Mouse (Mus musculus): ENCODE results near the gene Ltb4r2. TPM values are rescaled to one million over a fixed set of nuclear protein-coding genes. Genes with fewer than 3 reads are reported as not detected.

Ltb4r2 gene
- polyA plus RNA-seq, 1 experiment from 2014 or later = 0.08 TPM

GRCm38 (mm10) chr14:55720666-55721065, 40.6 kb upstream of the Ltb4r2 start:
- H3K4me3 ChIP-seq (ENCODE audit: low read length) = no peak overlapping the region
- H3K4me2 ChIP-seq (replicated peaks; ENCODE audit: low read depth, low read length) = no peak overlapping the region; the same call in 1 of the 2 replicates
- no peak for ATAC-seq (ENCODE audit: low FRiP score, low TSS enrichment)
- no peaks in the 10 kb centered on the region for H3K9me3 ChIP-seq (ENCODE audit: control insufficient read depth, low read length)
- H3K36me3 ChIP-seq (ENCODE audit: control insufficient read depth, insufficient read depth, low read length) = peaks cover 25% of the 10 kb centered on the region; the same call in 1 of the 2 replicates
- 93% methylated on average over 12 of the region's 12 CpGs for WGBS
- H3K9ac ChIP-seq (ENCODE audit: low read depth, low read length) = no peak overlapping the region
- no peak overlapping the region for H3K27ac ChIP-seq (ENCODE audit: low read depth, low read length)
- H3K27me3 ChIP-seq (ENCODE audit: control insufficient read depth, insufficient read depth, low read length) = no peaks in the 10 kb centered on the region
- 0 out of 2 replicates have a peak, but pooled peaks cover 9% of the 10 kb centered on the region for H3K4me1 ChIP-seq (ENCODE audit: control insufficient read depth, insufficient read depth, low read length)

DNA sequence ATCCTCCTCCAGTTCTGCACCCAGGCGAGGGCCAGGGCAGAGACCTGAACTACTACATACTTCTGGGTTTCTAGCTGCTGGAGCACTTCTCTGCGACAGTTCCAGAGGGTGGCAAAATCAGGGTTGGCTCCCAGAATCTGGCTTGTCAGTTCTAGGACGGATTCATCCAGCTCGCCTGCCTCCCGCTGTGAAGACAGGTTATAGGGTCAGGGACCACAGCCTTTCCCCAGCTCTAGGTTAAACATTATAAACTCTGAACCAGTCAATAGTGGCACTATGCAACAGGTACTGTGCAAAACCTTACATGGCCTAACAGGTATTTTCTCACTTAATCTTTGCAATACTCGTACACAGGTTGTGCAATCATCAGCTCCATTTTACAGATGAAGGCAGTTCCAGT, 40.2 kb upstream of the Ltb4r2 start:
- Histone ChIP-seq H3K9ac (ENCODE audit: low read depth, low read length) (no peak overlapping the region; the same call in 1 of the 2 replicates), H3K27me3 (ENCODE audit: control insufficient read depth, insufficient read depth, low read length) (no peaks in the 10 kb centered on the region), H3K4me2 (replicated peaks; ENCODE audit: low read depth, low read length) (peak overlapping the region; percentile 73), H3K4me3 (ENCODE audit: low read length) (peak overlapping the region; percentile 83; the same call in 1 of the 2 replicates), H3K9me3 (ENCODE audit: control insufficient read depth, low read length) (no peaks in the 10 kb centered on the region), H3K4me1 (ENCODE audit: control insufficient read depth, insufficient read depth, low read length) (0 out of 2 replicates have a peak, but pooled peaks cover 9% of the 10 kb centered on the region), H3K36me3 (ENCODE audit: control insufficient read depth, insufficient read depth, low read length) (peaks cover 23% of the 10 kb centered on the region; the same call in 1 of the 2 replicates), H3K27ac (ENCODE audit: low read depth, low read length) (no peak overlapping the region)
- ATAC-seq (ENCODE audit: low FRiP score, low TSS enrichment) = no peak
- whole genome bisulfite sequencing = 82% methylated on average over 6 of the region's 6 CpGs

GRCm38 (mm10) chr14:55721700-55722437, 39.4 kb upstream of the Ltb4r2 start, which contains the start of gene Rabggta:
Gene Rabggta (minus strand): TSS chr14:55722263.
- Histone ChIP-seq H3K27me3 (ENCODE audit: control insufficient read depth, insufficient read depth, low read length) (no peaks in the 10 kb centered on the region), H3K4me3 (ENCODE audit: low read length) (peak within 1 kb of the TSS; percentile 83), H3K9ac (ENCODE audit: low read depth, low read length) (peak within 1 kb of the TSS; percentile 77), H3K4me1 (ENCODE audit: control insufficient read depth, insufficient read depth, low read length) (0 out of 2 replicates have a peak, but pooled peaks cover 9% of the 10 kb centered on the region), H3K9me3 (ENCODE audit: control insufficient read depth, low read length) (no peaks in the 10 kb centered on the region), H3K36me3 (ENCODE audit: control insufficient read depth, insufficient read depth, low read length) (peaks cover 18% of the 10 kb centered on the region; the same call in 1 of the 2 replicates), H3K4me2 (replicated peaks; ENCODE audit: low read depth, low read length) (peak within 1 kb of the TSS; percentile 73), H3K27ac (ENCODE audit: low read depth, low read length) (peak within 1 kb of the TSS; percentile 83; the same call in 1 of the 2 replicates)
- under 1% methylated on average over 47 of the region's 50 CpGs for WGBS
- peak; percentile 96 for ATAC-seq (ENCODE audit: low FRiP score, low TSS enrichment)

DNA sequence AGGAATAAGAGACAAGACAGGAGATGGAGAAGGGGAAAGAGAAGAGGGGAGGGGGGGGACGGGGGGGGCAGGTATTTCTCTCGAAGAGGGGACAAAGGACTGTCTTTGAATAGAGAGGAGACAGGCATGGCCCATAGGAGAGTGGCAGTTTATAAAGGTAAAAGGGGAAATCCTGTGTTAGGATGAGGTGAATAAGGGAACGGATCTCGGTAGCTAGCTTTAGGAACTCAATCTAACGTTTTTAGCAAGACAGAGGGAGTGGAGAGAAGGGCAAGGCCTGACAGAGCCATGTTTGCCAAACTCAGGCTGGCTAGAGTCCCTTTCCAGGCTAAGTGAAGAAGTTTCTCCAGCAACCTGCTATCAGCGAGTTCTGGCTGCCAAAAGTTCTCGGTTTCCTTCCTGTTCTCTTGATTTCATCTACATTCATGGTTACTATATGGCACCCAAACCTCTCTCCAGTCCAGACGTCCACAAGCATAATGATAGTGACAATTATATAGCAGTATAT, 38.7 kb upstream of the Ltb4r2 start:
- Histone ChIP-seq H3K4me1 (ENCODE audit: control insufficient read depth, insufficient read depth, low read length) (0 out of 2 replicates have a peak, but pooled peaks cover 9% of the 10 kb centered on the region), H3K9ac (ENCODE audit: low read depth, low read length) (peak overlapping the region; percentile 77; the same call in 1 of the 2 replicates), H3K27ac (ENCODE audit: low read depth, low read length) (no peak overlapping the region), H3K9me3 (ENCODE audit: control insufficient read depth, low read length) (no peaks in the 10 kb centered on the region), H3K4me2 (replicated peaks; ENCODE audit: low read depth, low read length) (peak overlapping the region; percentile 73), H3K27me3 (ENCODE audit: control insufficient read depth, insufficient read depth, low read length) (no peaks in the 10 kb centered on the region), H3K4me3 (ENCODE audit: low read length) (peak overlapping the region; percentile 83), H3K36me3 (ENCODE audit: control insufficient read depth, insufficient read depth, low read length) (peaks cover 12% of the 10 kb centered on the region; the same call in 1 of the 2 replicates)
- WGBS = 51% methylated on average over 8 of the region's 8 CpGs
- ATAC-seq (ENCODE audit: low FRiP score, low TSS enrichment) = peak; percentile 10; the same call in 1 of the 2 replicates

GRCm38 (mm10) chr14:55723433-55723832, 37.8 kb upstream of the Ltb4r2 start:
- H3K9ac ChIP-seq (ENCODE audit: low read depth, low read length) = no peak overlapping the region
- H3K9me3 ChIP-seq (ENCODE audit: control insufficient read depth, low read length) = no peaks in the 10 kb centered on the region

DNA sequence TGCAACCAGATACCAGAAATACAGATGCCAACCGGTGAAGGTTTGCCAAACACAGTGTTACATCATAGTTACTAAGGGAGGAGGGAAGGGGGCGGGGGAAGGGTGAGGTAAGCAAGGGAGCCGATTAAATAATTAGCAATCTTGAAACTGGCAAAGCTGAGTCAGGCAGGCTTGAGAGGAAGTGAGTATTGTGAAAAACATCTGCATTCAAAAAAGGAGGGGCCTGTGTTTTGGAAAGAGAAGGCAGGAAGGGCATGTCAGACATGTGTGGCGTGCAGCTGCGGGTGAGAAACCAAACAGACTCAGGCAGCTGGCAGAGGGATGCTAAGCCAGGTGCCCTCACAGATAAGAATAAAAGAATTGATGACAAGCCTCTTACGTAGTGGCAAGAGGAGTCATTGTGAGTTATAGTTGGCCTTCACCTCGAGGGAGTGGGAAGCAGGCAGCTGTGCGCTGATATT, 36.8 kb upstream of the Ltb4r2 start:
- H3K4me1 ChIP-seq (ENCODE audit: control insufficient read depth, insufficient read depth, low read length) = 0 out of 2 replicates have a peak, but pooled peaks cover 9% of the 10 kb centered on the region
- no peak overlapping the region for H3K4me3 ChIP-seq (ENCODE audit: low read length)
- H3K27me3 ChIP-seq (ENCODE audit: control insufficient read depth, insufficient read depth, low read length) = no peaks in the 10 kb centered on the region
- no peak for ATAC-seq (ENCODE audit: low FRiP score, low TSS enrichment)
- 59% methylated on average over 8 of the region's 8 CpGs for WGBS
- no peaks in the 10 kb centered on the region for H3K36me3 ChIP-seq (ENCODE audit: control insufficient read depth, insufficient read depth, low read length)
- no peak overlapping the region for H3K9ac ChIP-seq (ENCODE audit: low read depth, low read length)
- H3K4me2 ChIP-seq (replicated peaks; ENCODE audit: low read depth, low read length) = no peak overlapping the region
- no peak overlapping the region for H3K27ac ChIP-seq (ENCODE audit: low read depth, low read length)
- H3K9me3 ChIP-seq (ENCODE audit: control insufficient read depth, low read length) = no peaks in the 10 kb centered on the region

More at GRCm38 (mm10) chr14:55723433-55723832, 37.8 kb upstream of the Ltb4r2 start:
- H3K27me3 ChIP-seq (ENCODE audit: control insufficient read depth, insufficient read depth, low read length) = no peaks in the 10 kb centered on the region
- ATAC-seq (ENCODE audit: low FRiP score, low TSS enrichment) = no peak
- H3K36me3 ChIP-seq (ENCODE audit: control insufficient read depth, insufficient read depth, low read length) = peaks cover 9% of the 10 kb centered on the region; the same call in 1 of the 2 replicates
- no peak overlapping the region for H3K4me2 ChIP-seq (replicated peaks; ENCODE audit: low read depth, low read length)
- 92% methylated on average over 7 of the region's 7 CpGs for WGBS
- no peak overlapping the region for H3K27ac ChIP-seq (ENCODE audit: low read depth, low read length)
- 0 out of 2 replicates have a peak, but pooled peaks cover 9% of the 10 kb centered on the region for H3K4me1 ChIP-seq (ENCODE audit: control insufficient read depth, insufficient read depth, low read length)
- H3K4me3 ChIP-seq (ENCODE audit: low read length) = no peak overlapping the region

DNA sequence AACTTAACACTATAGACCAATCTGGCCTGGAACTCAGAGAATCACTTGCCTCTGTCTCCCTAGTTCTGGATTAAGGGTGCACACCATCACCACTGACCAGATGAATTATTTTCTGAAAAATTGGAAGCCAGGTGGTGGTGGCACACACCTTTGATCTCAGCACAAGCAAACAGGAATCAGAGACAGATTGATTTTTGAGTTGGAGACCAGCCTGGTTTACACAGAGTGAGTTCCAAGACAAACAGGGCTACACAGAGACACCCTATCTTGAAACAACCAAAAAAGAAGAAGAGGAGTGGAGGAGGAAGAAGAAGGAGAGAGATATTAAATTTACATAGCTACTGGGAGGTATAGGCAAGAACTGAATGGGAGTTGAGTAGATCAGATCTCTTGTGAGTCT, 35.0 kb upstream of the Ltb4r2 start:
- H3K4me1 ChIP-seq (ENCODE audit: control insufficient read depth, insufficient read depth, low read length) = 0 out of 2 replicates have a peak, but pooled peaks cover 2% of the 10 kb centered on the region
- no peak for ATAC-seq (ENCODE audit: low FRiP score, low TSS enrichment)
- no peak overlapping the region for H3K27ac ChIP-seq (ENCODE audit: low read depth, low read length)
- no peaks in the 10 kb centered on the region for H3K9me3 ChIP-seq (ENCODE audit: control insufficient read depth, low read length)
- H3K27me3 ChIP-seq (ENCODE audit: control insufficient read depth, insufficient read depth, low read length) = peaks cover 5% of the 10 kb centered on the region; the same call in 1 of the 2 replicates
- H3K9ac ChIP-seq (ENCODE audit: low read depth, low read length) = no peak overlapping the region
- no peak overlapping the region for H3K4me2 ChIP-seq (replicated peaks; ENCODE audit: low read depth, low read length)
- no peaks in the 10 kb centered on the region for H3K36me3 ChIP-seq (ENCODE audit: control insufficient read depth, insufficient read depth, low read length)
- H3K4me3 ChIP-seq (ENCODE audit: low read length) = no peak overlapping the region

DNA sequence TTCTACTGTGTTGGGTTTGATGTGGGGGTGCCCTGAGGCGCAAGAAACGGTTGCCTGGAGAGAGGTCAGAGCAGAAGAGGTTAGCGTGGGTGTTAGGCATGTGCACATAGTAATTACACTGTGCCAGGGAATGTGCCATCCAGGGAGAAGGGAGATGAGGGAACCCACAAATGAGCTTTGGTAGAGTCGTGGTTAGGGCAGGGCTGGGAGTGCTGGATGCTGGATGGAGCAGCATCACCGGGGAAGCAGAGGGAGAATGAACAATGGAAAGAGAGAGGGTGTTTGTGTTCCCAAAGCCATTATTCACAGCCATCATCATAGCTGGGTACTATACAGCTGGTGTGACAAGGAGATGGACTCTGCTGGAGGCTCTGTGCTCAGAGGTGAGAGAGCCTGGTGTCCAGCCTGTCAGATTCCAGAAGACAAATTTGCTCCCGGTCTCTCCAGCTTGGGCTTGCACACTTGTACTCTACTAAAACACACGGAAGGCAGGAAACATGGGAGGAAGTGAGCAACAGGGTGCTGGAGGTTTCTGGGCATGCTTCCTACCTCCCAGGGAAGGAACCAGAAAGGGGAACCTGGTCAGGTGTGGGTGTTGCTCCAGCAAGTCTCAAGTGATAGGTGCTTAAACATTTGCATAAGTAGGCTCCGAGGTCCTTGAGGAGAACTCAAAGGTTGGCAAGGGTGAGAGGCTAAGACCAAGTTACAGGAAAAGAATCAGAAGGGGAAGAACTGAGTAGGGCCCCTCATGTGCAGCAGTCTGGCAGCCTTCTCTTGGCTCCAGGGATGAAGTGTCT, 33.1 kb upstream of the Ltb4r2 start:
- Histone ChIP-seq H3K9me3 (ENCODE audit: control insufficient read depth, low read length) (no peaks in the 10 kb centered on the region), H3K4me2 (replicated peaks; ENCODE audit: low read depth, low read length) (no peak overlapping the region), H3K9ac (ENCODE audit: low read depth, low read length) (no peak overlapping the region), H3K4me1 (ENCODE audit: control insufficient read depth, insufficient read depth, low read length) (no peaks in the 10 kb centered on the region), H3K4me3 (ENCODE audit: low read length) (no peak overlapping the region), H3K27ac (ENCODE audit: low read depth, low read length) (no peak overlapping the region), H3K36me3 (ENCODE audit: control insufficient read depth, insufficient read depth, low read length) (no peaks in the 10 kb centered on the region), H3K27me3 (ENCODE audit: control insufficient read depth, insufficient read depth, low read length) (peaks cover 5% of the 10 kb centered on the region; the same call in 1 of the 2 replicates)
- ATAC-seq (ENCODE audit: low FRiP score, low TSS enrichment) = no peak
- 71% methylated on average over 8 of the region's 8 CpGs for WGBS

All from kidney, embryonic 14.5 days (tissue).